Mouse (Mus musculus) CH12.LX (cell line): Measurements from ENCODE around the gene Limk2. TPM values are rescaled to one million over a fixed set of nuclear protein-coding genes. Genes with fewer than 3 reads are reported as not detected.

ENCODE experiments used
- DNase-seq: peaks from one replicate; pipeline ENCODE4 v3.0.0-alpha.2; 2013; ENCODE audit errors: extremely low read depth
- H3K27ac ChIP-seq: 2 replicates; pipeline ENCODE4 v1.5.1; 2012; ENCODE audit warnings: low read depth, mild to moderate bottlenecking, control low read depth, moderate library complexity; ENCODE audit not compliant: insufficient read depth
- H3K27me3 ChIP-seq: replicated peaks from 2 replicates; pipeline ENCODE3; 2012; ENCODE audit warnings: inconsistent platforms
- H3K36me3 ChIP-seq, 2 experiments: replicated peaks in 1 of 2; 2 replicates each; pipeline versions ENCODE3 to v1.6.1; 2012; ENCODE audit warnings: inconsistent platforms in 1 of 2, low read length in 1 of 2, mild to moderate bottlenecking in 1 of 2, mixed read lengths in 1 of 2, moderate library complexity in 1 of 2; ENCODE audit not compliant: control insufficient read depth in 1 of 2, insufficient read depth in 1 of 2
- H3K4me1 ChIP-seq, 2 experiments: 2 replicates each; pipeline ENCODE4 v1.6.1; 2012; ENCODE audit warnings: inconsistent platforms in 1 of 2, moderate library complexity in 1 of 2; ENCODE audit not compliant: insufficient read depth in 2 of 2, control insufficient read depth in 1 of 2
- H3K4me2 ChIP-seq: 2 replicates; pipeline ENCODE4 v1.6.1; 2012; ENCODE audit warnings: low read depth, mild to moderate bottlenecking, control low read depth; ENCODE audit not compliant: poor library complexity, insufficient read depth, severe bottlenecking
- H3K4me3 ChIP-seq, 3 experiments: fragments of 150-350 bp in 1 of 3; sonication (generic) in 1 of 3; replicated peaks in 1 of 3; 2 replicates each; pipeline versions ENCODE3 to v1.5.1; 2011 to 2012; ENCODE audit warnings: low read depth in 2 of 3, low read length in 2 of 3, mild to moderate bottlenecking in 2 of 3, moderate library complexity in 2 of 3, control low read depth in 1 of 3, improper control_type of control experiment in 1 of 3, inconsistent platforms in 1 of 3, mixed read lengths in 1 of 3; ENCODE audit not compliant: poor library complexity in 1 of 3
- H3K79me2 ChIP-seq: replicated peaks from 2 replicates; pipeline ENCODE4 v1.6.1; 2012; ENCODE audit warnings: mild to moderate bottlenecking, moderate library complexity; ENCODE audit not compliant: control insufficient read depth, poor library complexity, insufficient read depth, severe bottlenecking; ENCODE audit errors: extremely low read depth
- H3K9ac ChIP-seq: 2 replicates; pipeline ENCODE4 v1.6.1; 2012; ENCODE audit warnings: low read depth, mild to moderate bottlenecking, control low read depth, moderate library complexity; ENCODE audit not compliant: insufficient read depth
- H3K9me3 ChIP-seq: replicated peaks from 2 replicates; pipeline ENCODE3; 2012; ENCODE audit warnings: low read length, inconsistent platforms, mixed read lengths
- BHLHE40 ChIP-seq: IDR thresholded peaks from 2 replicates; pipeline ENCODE4 v1.6.1; 2011; ENCODE audit warnings: mild to moderate bottlenecking, low read depth, low read length, improper control_type of control experiment
- CTCF ChIP-seq, 2 experiments: IDR thresholded peaks in 1 of 2; conservative IDR thresholded peaks in 1 of 2; 2 replicates each; pipeline ENCODE4 v1.5.1; 2011 to 2012; ENCODE audit warnings: low read depth in 2 of 2, low read length in 2 of 2, improper control_type of control experiment in 1 of 2, inconsistent platforms in 1 of 2, mild to moderate bottlenecking in 1 of 2, moderate library complexity in 1 of 2
- EP300 ChIP-seq: IDR thresholded peaks from 2 replicates; pipeline ENCODE4 v1.6.1; 2011; ENCODE audit warnings: low read length, improper control_type of control experiment
- ETS1 ChIP-seq: conservative IDR thresholded peaks from 2 replicates; pipeline ENCODE4 v1.6.1; 2012; ENCODE audit warnings: low read depth, mild to moderate bottlenecking, inconsistent platforms, low read length, improper control_type of control experiment, moderate library complexity
- IRF4 ChIP-seq: IDR thresholded peaks from 2 replicates; pipeline ENCODE4 v1.6.1; 2014; ENCODE audit warnings: low read depth, mild to moderate bottlenecking, inconsistent platforms, low read length, improper control_type of control experiment
- JUN ChIP-seq: IDR thresholded peaks from 2 replicates; pipeline ENCODE4 v1.6.1; 2011; ENCODE audit warnings: low read depth, mild to moderate bottlenecking, low read length, improper control_type of control experiment, moderate library complexity; ENCODE audit not compliant: insufficient read depth
- JUND ChIP-seq: conservative IDR thresholded peaks from 2 replicates; pipeline ENCODE4 v1.6.1; 2011; ENCODE audit warnings: low read depth, low read length, improper control_type of control experiment
- KAT2A ChIP-seq: IDR thresholded peaks from 2 replicates; pipeline ENCODE4 v1.6.1; 2012; ENCODE audit warnings: low read length, improper control_type of control experiment, inconsistent platforms; ENCODE audit not compliant: insufficient replicate concordance
- MAFK ChIP-seq: IDR thresholded peaks from 2 replicates; pipeline ENCODE4 v1.6.1; 2011; ENCODE audit warnings: low read length, improper control_type of control experiment; ENCODE audit not compliant: insufficient replicate concordance
- MYC ChIP-seq: IDR thresholded peaks from 2 replicates; pipeline ENCODE4 v1.6.1; 2011; ENCODE audit warnings: low read depth, mild to moderate bottlenecking, improper control_type of control experiment, low read length
- PAX5 ChIP-seq: IDR thresholded peaks from 2 replicates; pipeline ENCODE4 v1.6.1; 2012; ENCODE audit warnings: low read length, inconsistent platforms, mixed read lengths
- POLR2A ChIP-seq: IDR thresholded peaks from 2 replicates; pipeline ENCODE4 v1.6.1; 2011; ENCODE audit warnings: low read depth, mild to moderate bottlenecking, improper control_type of control experiment, low read length
- POLR2AphosphoS2 ChIP-seq: IDR thresholded peaks from 2 replicates; pipeline ENCODE4 v1.6.1; 2011; ENCODE audit warnings: low read depth, low read length, improper control_type of control experiment
- RCOR1 ChIP-seq: conservative IDR thresholded peaks from 2 replicates; pipeline ENCODE4 v1.6.1; 2012; ENCODE audit warnings: low read depth, mild to moderate bottlenecking, inconsistent platforms, low read length, improper control_type of control experiment
- SMC3 ChIP-seq: IDR thresholded peaks from 2 replicates; pipeline ENCODE4 v1.6.1; 2011; ENCODE audit warnings: low read depth, low read length, improper control_type of control experiment
- UBTF ChIP-seq: IDR thresholded peaks from 2 replicates; pipeline ENCODE4 v1.6.1; 2012; ENCODE audit warnings: low read depth, mild to moderate bottlenecking, inconsistent platforms, low read length, improper control_type of control experiment, moderate library complexity
- USF1 ChIP-seq: IDR thresholded peaks from 2 replicates; pipeline ENCODE4 v1.6.1; 2014; ENCODE audit warnings: low read depth, mild to moderate bottlenecking, inconsistent platforms, low read length, improper control_type of control experiment
- ZKSCAN1 ChIP-seq: IDR thresholded peaks from 2 replicates; pipeline ENCODE4 v1.6.1; 2012; ENCODE audit warnings: low read depth, inconsistent platforms, low read length, improper control_type of control experiment, borderline replicate concordance
- dilution Hi-C: fragments of 300-500 bp; cut with MboI; formaldehyde crosslinking; loops from 2 replicates; pipeline ENCODE4 v1.14.3; 2020; ENCODE audit warnings: low sequenced_read_pairs; ENCODE audit not compliant: extremely low pct_unique_long_range_greater_than_20kb, extremely low pct_ligation_motif_present
- in situ Hi-C: fragments of 300-500 bp; cut with MboI; formaldehyde crosslinking; loops from 3 replicates; pipeline ENCODE4 v1.14.3; 2019; ENCODE audit warnings: low sequenced_read_pairs, low pct_ligation_motif_present, low pct_unique_long_range_greater_than_20kb, mixed read lengths
- polyA plus RNA-seq: library from polyadenylated mRNA; unstranded; fragments of >175 nt; gene quantifications from 2 replicates; pipeline ENCODE4 v1.2.1, GENCODE M21; 2012; ENCODE audit warnings: low read depth; ENCODE audit not compliant: insufficient read length
- total RNA-seq, 2 experiments: library from RNA; depleted of rRNA; stranded (reverse); fragments of 300-350 nt in 1 of 2; fragments of >200 nt in 1 of 2; gene quantifications; 2 replicates each; pipeline ENCODE4 v1.2.3; 2012 to 2014

Gene Limk2
- total and polyA plus RNA-seq, 3 experiments, result 41.5 to 64.0 (median 46.1) TPM

DNA sequence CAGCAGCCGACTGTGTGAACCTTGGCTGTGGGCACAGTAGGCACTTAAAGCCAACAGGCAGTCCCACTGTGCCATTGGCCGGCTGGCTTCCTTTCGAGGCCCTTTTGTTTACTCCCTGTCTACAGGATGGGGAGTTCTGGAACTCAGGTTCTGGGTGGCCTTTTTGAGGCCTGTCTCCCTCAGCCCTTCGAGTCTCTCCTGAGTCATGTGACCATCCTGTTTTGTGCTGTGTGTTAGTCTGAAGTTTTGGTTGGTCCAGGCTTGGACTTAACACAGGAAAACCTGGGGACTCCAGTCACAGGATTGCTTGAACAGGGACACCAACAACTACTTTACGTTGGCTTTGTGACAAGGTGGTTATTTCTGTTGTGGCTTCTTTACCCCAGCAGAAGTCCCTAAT lies 112.9 kb downstream of the Limk2 start:
- no peak for DNase-seq
- in situ Hi-C loops (no loop called here), dilution Hi-C loops (no loop called here)
- H3K4me3 ChIP-seq, result no peak overlapping the region
- H3K27ac ChIP-seq, result no peak overlapping the region
- H3K4me1 ChIP-seq, result peaks cover 0 to 46% of the 10 kb centered on the region in 2 experiments; a peak in 2 of 4 replicates
- no peak for TF ChIP-seq EP300
- no peak for TF ChIP-seq MAFK
- TF ChIP-seq KAT2A, result no peak
- TF ChIP-seq ZKSCAN1, result no peak
- TF ChIP-seq POLR2AphosphoS2, result no peak
- no peak for TF ChIP-seq RCOR1
- TF ChIP-seq CTCF (conservative IDR thresholded peaks at IDR 0.05 in 1 of 2, IDR thresholded peaks at IDR 0.05 in 1 of 2; ENCODE audit: low read depth in 2 of 2, low read length in 2 of 2), result no peak
- no peak for TF ChIP-seq JUND
- TF ChIP-seq POLR2A, result no peak
- no peak for TF ChIP-seq PAX5
- TF ChIP-seq JUN, result no peak
- H3K9ac ChIP-seq, result no peak overlapping the region
- H3K9me3 ChIP-seq, result no peaks in the 10 kb centered on the region
- H3K36me3 ChIP-seq, result peaks cover 67 to 78% of the 10 kb centered on the region in 2 experiments
- H3K4me2 ChIP-seq, result no peak overlapping the region
- peaks cover 22% of the 10 kb centered on the region for H3K79me2 ChIP-seq
- no peaks in the 10 kb centered on the region for H3K27me3 ChIP-seq

DNA sequence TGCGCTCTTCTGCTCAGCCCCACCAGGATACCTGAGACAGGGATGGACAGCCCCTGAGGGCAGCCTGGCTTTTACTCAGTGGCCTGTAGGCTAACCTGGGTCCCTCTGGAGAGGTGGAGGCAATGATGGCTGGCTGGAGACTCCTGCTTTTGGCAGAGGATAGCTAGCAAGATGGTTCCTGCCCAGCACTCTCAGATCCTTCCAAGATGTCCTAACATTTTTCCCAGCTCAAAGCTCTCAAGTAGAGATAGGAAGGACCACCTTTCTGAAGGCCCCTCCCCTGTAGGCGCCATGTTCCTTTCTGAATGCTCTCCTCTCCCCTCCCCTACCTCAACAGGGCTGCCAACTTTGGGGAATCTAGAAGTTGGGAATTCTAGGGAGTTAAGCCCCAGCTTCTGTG lies 114.3 kb downstream of the Limk2 start:
- DNase-seq, result no peak
- dilution Hi-C loops, result no loop called here
- Histone ChIP-seq H3K4me1 (peaks cover 0 to 46% of the 10 kb centered on the region in 2 experiments; a peak in 2 of 4 replicates), H3K9me3 (no peaks in the 10 kb centered on the region), H3K27me3 (no peaks in the 10 kb centered on the region), H3K36me3 (peaks cover 57 to 66% of the 10 kb centered on the region in 2 experiments), H3K4me2 (no peak overlapping the region), H3K9ac (no peak overlapping the region), H3K79me2 (peaks cover 31% of the 10 kb centered on the region), H3K4me3 (no peak overlapping the region), H3K27ac (no peak overlapping the region)
- in situ Hi-C loops, result no loop called here
- TF ChIP-seq SMC3 (no peak), POLR2A (no peak), BHLHE40 (no peak), USF1 (no peak), CTCF (conservative IDR thresholded peaks at IDR 0.05 in 1 of 2, IDR thresholded peaks at IDR 0.05 in 1 of 2; ENCODE audit: low read depth in 2 of 2, low read length in 2 of 2) (no peak), ZKSCAN1 (no peak), ETS1 (no peak), UBTF (no peak), MYC (no peak), IRF4 (no peak), POLR2AphosphoS2 (no peak)

Other genes starting within 250 kb of the Limk2 start
- gene Sfi1, start 215.7 kb downstream of the Limk2 start, total RNA-seq (2012; rRNA removed), result 17.5 and 25.2 TPM in 2 replicates
- 10.2 and 10.8 TPM in 2 replicates for gene Sfi1, start 215.7 kb downstream of the Limk2 start, total RNA-seq (2014; rRNA removed)
- 17.4 and 22.6 TPM in 2 replicates for gene Sfi1, start 215.7 kb downstream of the Limk2 start, polyA plus RNA-seq
- gene Eif4enif1, start 206.8 kb downstream of the Limk2 start, total RNA-seq (2012; rRNA removed), result 60.8 and 70.2 TPM in 2 replicates
- gene Eif4enif1, start 206.8 kb downstream of the Limk2 start, total RNA-seq (2014; rRNA removed), result 54.5 and 59.7 TPM in 2 replicates
- gene Eif4enif1, start 206.8 kb downstream of the Limk2 start, polyA plus RNA-seq, result 115 and 127 TPM in 2 replicates
- gene Drg1, start 142.8 kb downstream of the Limk2 start, total RNA-seq (2012; rRNA removed), result 158 and 189 TPM in 2 replicates
- 439 and 480 TPM in 2 replicates for gene Drg1, start 142.8 kb downstream of the Limk2 start, total RNA-seq (2014; rRNA removed)
- gene Drg1, start 142.8 kb downstream of the Limk2 start, polyA plus RNA-seq, result 249 and 267 TPM in 2 replicates
- gene Patz1, start 120.3 kb downstream of the Limk2 start, total RNA-seq (2012; rRNA removed), result 29.5 and 30.5 TPM in 2 replicates
- gene Patz1, start 120.3 kb downstream of the Limk2 start, total RNA-seq (2014; rRNA removed), result 30.8 and 31.5 TPM in 2 replicates
- gene Patz1, start 120.3 kb downstream of the Limk2 start, polyA plus RNA-seq, result 35.3 and 37.4 TPM in 2 replicates
- 1.3 and 2.6 TPM in 2 replicates for gene Pik3ip1, start 78.8 kb downstream of the Limk2 start, total RNA-seq (2012; rRNA removed)
- gene Pik3ip1, start 78.8 kb downstream of the Limk2 start, total RNA-seq (2014; rRNA removed), result 0.39 and 0.80 TPM in 2 replicates
- 1.3 and 1.9 TPM in 2 replicates for gene Pik3ip1, start 78.8 kb downstream of the Limk2 start, polyA plus RNA-seq
- gene Rnf185, start 43.2 kb upstream of the Limk2 start, total RNA-seq (2012; rRNA removed), result 15.6 and 15.7 TPM in 2 replicates
- 22.7 and 26.4 TPM in 2 replicates for gene Rnf185, start 43.2 kb upstream of the Limk2 start, total RNA-seq (2014; rRNA removed)
- 25.3 and 26.7 TPM in 2 replicates for gene Rnf185, start 43.2 kb upstream of the Limk2 start, polyA plus RNA-seq
- gene Pla2g3, start 79.1 kb upstream of the Limk2 start, total RNA-seq (2012; rRNA removed), result not detected in 2 replicates
- not detected in 2 replicates for gene Pla2g3, start 79.1 kb upstream of the Limk2 start, total RNA-seq (2014; rRNA removed)
- gene Pla2g3, start 79.1 kb upstream of the Limk2 start, polyA plus RNA-seq, result not detected in 2 replicates
- not detected in 2 replicates for gene Inpp5j, start 95.6 kb upstream of the Limk2 start, total RNA-seq (2012; rRNA removed)
- gene Inpp5j, start 95.6 kb upstream of the Limk2 start, total RNA-seq (2014; rRNA removed), result not detected in 2 replicates
- not detected in 2 replicates for gene Inpp5j, start 95.6 kb upstream of the Limk2 start, polyA plus RNA-seq
- gene Selenom, start 105.5 kb upstream of the Limk2 start, total RNA-seq (2012; rRNA removed), result 29.6 and 33.0 TPM in 2 replicates
- gene Selenom, start 105.5 kb upstream of the Limk2 start, total RNA-seq (2014; rRNA removed), result 4.9 and 7.1 TPM in 2 replicates
- 4.1 and 5.5 TPM in 2 replicates for gene Selenom, start 105.5 kb upstream of the Limk2 start, polyA plus RNA-seq
- 2.9 and 3.1 TPM in 2 replicates for gene Smtn, start 131.4 kb upstream of the Limk2 start, total RNA-seq (2012; rRNA removed)
- gene Smtn, start 131.4 kb upstream of the Limk2 start, total RNA-seq (2014; rRNA removed), result 0.58 and 0.77 TPM in 2 replicates
- 5.0 and 5.3 TPM in 2 replicates for gene Smtn, start 131.4 kb upstream of the Limk2 start, polyA plus RNA-seq
- gene Morc2a, start 240.0 kb upstream of the Limk2 start, total RNA-seq (2012; rRNA removed), result 28.2 and 30.9 TPM in 2 replicates
- gene Morc2a, start 240.0 kb upstream of the Limk2 start, total RNA-seq (2014; rRNA removed), result 25.5 and 28.1 TPM in 2 replicates
- gene Morc2a, start 240.0 kb upstream of the Limk2 start, polyA plus RNA-seq, result 41.9 and 44.1 TPM in 2 replicates